Mouse (Mus musculus) ZHBTc4 (cell line): ENCODE measurements around the gene Edar.

Experiments used
- DNase-seq: peaks from one replicate; pipeline ENCODE4 v3.0.0-alpha.2; 2011; ENCODE audit warnings: low read depth, low spot score

Edar gene

GRCm38 (mm10) chr10:58651270-58652042 lies 24.0 kb downstream of the Edar start:
- DNase-seq = peak; percentile 55

- no peak for DNase-seq
These were observed 26.7 kb downstream of the Edar start for GRCm38 (mm10) chr10:58648787-58649186.

GRCm38 (mm10) chr10:58644671-58645070 lies 30.8 kb downstream of the Edar start:
- DNase-seq = no peak

- DNase-seq = no peak
These were observed 31.3 kb downstream of the Edar start for GRCm38 (mm10) chr10:58644194-58644593.

GRCm38 (mm10) chr10:58643001-58643400 lies 32.5 kb downstream of the Edar start:
- no peak for DNase-seq

- DNase-seq = no peak
These were observed 33.8 kb downstream of the Edar start for GRCm38 (mm10) chr10:58641631-58642030.

- DNase-seq = peak; percentile 29
These were observed 34.7 kb downstream of the Edar start for GRCm38 (mm10) chr10:58640446-58641400.

- no peak for DNase-seq
These were observed 36.2 kb downstream of the Edar start for GRCm38 (mm10) chr10:58639291-58639690.

- DNase-seq = no peak
These were observed 38.9 kb downstream of the Edar start for GRCm38 (mm10) chr10:58636431-58637080.

GRCm38 (mm10) chr10:58633507-58633906 lies 41.9 kb downstream of the Edar start:
- no peak for DNase-seq

- DNase-seq = peak; percentile 53
These were observed 47.9 kb downstream of the Edar start for GRCm38 (mm10) chr10:58627569-58627968.

GRCm38 (mm10) chr10:58624848-58625711 lies 50.4 kb downstream of the Edar start:
- DNase-seq = no peak

GRCm38 (mm10) chr10:58619266-58619665 lies 56.2 kb downstream of the Edar start:
- peak; percentile 10 for DNase-seq

GRCm38 (mm10) chr10:58618501-58619216 lies 56.8 kb downstream of the Edar start:
- DNase-seq = no peak

GRCm38 (mm10) chr10:58616565-58616964 lies 58.9 kb downstream of the Edar start:
- no peak for DNase-seq

GRCm38 (mm10) chr10:58614601-58615000 lies 60.9 kb downstream of the Edar start:
- no peak for DNase-seq

GRCm38 (mm10) chr10:58610484-58611261 lies 64.8 kb downstream of the Edar start:
- no peak for DNase-seq

GRCm38 (mm10) chr10:58608858-58609257 lies 66.6 kb downstream of the Edar start:
- DNase-seq = no peak

- DNase-seq = no peak
These were observed 69.1 kb downstream of the Edar start for GRCm38 (mm10) chr10:58606356-58606755.

GRCm38 (mm10) chr10:58604779-58605178 lies 70.7 kb downstream of the Edar start:
- DNase-seq = no peak
